Mouse (Mus musculus): ENCODE data around the gene Capn11.

Capn11 gene

DNA sequence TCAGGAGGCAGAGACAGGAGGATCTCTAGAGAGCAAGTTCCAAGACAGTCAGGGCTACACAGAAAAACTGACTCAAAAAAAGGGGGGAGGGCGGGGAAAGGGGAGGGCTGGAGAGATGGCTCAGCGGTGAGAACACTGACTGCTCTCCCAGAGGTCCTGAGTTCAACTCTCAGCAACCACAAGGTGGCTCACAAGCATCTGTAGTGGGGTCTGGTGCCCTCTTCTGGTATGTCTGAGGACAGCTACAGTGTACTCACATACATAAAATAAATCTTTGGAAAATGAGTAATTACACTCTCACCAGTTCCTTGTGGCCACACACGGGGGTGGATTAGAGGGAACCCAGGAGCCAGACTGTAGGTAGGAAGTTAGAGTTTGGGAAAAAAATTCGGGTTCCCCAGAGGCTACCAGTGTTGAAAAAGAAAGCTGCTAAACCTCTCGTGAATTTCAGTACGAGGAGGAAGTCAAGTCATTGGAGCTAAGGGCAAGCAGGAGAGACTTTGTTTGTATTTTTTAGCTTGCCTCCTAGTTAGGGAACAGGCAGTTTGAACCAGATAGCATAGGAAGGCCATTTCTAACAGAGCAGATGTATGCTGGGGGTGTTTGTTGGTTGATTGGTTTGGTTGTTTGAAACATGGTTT, 76.3 kb downstream of the Capn11 start:
- no peak for DNase-seq (ENCODE audit: low read depth, low spot score)

GRCm38 (mm10) chr17:45582188-45582587, 76.9 kb downstream of the Capn11 start:
- no peak for DNase-seq (ENCODE audit: low read depth, low spot score)

DNA sequence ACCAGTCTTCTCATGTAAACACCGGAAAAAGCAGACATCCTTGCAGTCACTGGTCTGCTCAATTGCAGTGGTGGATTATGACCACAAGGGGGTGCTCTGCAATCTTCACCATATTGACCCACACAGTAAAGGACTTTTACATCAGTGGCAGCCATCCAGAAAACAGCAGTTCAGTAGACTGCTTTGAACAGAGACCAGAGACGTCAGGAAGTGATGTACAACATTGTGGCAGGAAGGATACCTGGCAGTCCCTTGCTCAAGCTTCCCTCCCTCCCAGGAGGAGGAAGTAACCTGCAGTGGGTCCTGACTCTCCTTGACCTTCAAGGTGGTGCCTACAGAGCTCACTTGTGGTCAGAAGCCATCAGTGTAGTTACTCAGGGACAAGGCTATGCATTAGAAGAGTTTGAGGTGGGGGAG, 77.5 kb downstream of the Capn11 start:
- DNase-seq (ENCODE audit: low read depth, low spot score): no peak

DNA sequence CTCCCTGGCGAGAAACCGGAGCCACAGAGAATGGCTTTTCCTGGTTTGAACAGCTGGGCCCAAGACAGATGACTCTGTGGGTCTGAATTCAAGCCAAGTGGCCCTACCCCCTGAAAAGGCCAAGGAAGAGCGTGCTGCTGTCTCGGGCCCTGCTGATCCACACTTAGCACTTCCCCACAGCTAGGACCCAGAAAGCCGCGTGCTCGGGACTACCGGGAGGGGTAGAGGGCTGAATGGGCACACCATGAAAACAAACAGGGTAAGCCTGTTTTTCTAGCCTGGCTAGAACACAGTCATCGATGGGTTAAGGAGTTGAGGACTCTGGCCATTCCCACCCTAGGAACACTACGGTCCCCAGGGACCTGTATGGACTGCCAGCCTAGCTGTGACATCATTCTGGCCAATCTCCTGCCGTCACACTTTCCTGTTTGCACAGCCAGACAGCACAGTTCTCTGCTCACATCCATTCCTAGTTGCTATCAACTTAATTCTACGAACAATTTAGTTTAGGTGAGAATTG, 78.1 kb downstream of the Capn11 start:
- no peak for DNase-seq (ENCODE audit: low read depth, low spot score)

Data from embryo, embryonic 11.5 days (tissue).